Mouse (Mus musculus) limb, embryonic 15.5 days (tissue): Measurements from ENCODE around the gene Tspan11. TPM values are rescaled to one million over a fixed set of nuclear protein-coding genes. Genes with fewer than 3 reads are reported as not detected.

Source experiments
- ATAC-seq: fragments of 200-750 bp; cut with Nextera tagmentation; 2 replicates; pipeline ENCODE4 v1.8.0; 2017; ENCODE audit warnings: low read depth, moderate TSS enrichment; ENCODE audit not compliant: insufficient number of reproducible peaks, low FRiP score, low TSS enrichment
- H3K27ac ChIP-seq: fragments of 300-500 bp; sonication (generic); 2 replicates; pipeline ENCODE4 v1.5.1; 2015; ENCODE audit warnings: moderate library complexity, mild to moderate bottlenecking, inconsistent platforms
- H3K27me3 ChIP-seq: fragments of 300-500 bp; sonication (generic); 2 replicates; pipeline ENCODE4 v1.6.1; 2015; ENCODE audit warnings: inconsistent platforms
- H3K36me3 ChIP-seq: fragments of 300-500 bp; sonication (generic); 2 replicates; pipeline ENCODE4 v1.6.1; 2015; ENCODE audit warnings: inconsistent platforms
- H3K4me1 ChIP-seq: fragments of 300-500 bp; sonication (generic); 2 replicates; pipeline ENCODE4 v1.6.1; 2015; ENCODE audit warnings: inconsistent platforms
- H3K4me2 ChIP-seq: fragments of 300-500 bp; sonication (generic); 2 replicates; pipeline ENCODE4 v1.6.1; 2015; ENCODE audit warnings: mild to moderate bottlenecking, inconsistent platforms
- H3K4me3 ChIP-seq: fragments of 300-500 bp; sonication (generic); 2 replicates; pipeline ENCODE4 v1.5.1; 2015; ENCODE audit warnings: mild to moderate bottlenecking, inconsistent platforms
- H3K9ac ChIP-seq: fragments of 300-500 bp; sonication (generic); 2 replicates; pipeline ENCODE4 v1.6.1; 2015; ENCODE audit warnings: inconsistent platforms
- H3K9me3 ChIP-seq: fragments of 300-500 bp; sonication (generic); 2 replicates; pipeline ENCODE4 v1.6.1; 2016; ENCODE audit warnings: inconsistent platforms
- WGBS: fragments of 180-500 bp; shearing (Covaris S2); methylation state at CpG from one replicate; pipeline ENCODE4 v1.1.7; 2015; 5-methylcytosine and 5-hydroxymethylcytosine counted together
- polyA plus RNA-seq: library from polyadenylated mRNA; unstranded; fragments of >200 nt; fragmentation: Nextera tagmentation; extraction: Ambion mirVana; gene quantifications from 2 replicates; pipeline ENCODE4 v1.2.1, GENCODE M21; 2015

Tspan11 gene
- polyA plus RNA-seq, 1 experiment from 2014 or later, result 25.3 TPM

DNA sequence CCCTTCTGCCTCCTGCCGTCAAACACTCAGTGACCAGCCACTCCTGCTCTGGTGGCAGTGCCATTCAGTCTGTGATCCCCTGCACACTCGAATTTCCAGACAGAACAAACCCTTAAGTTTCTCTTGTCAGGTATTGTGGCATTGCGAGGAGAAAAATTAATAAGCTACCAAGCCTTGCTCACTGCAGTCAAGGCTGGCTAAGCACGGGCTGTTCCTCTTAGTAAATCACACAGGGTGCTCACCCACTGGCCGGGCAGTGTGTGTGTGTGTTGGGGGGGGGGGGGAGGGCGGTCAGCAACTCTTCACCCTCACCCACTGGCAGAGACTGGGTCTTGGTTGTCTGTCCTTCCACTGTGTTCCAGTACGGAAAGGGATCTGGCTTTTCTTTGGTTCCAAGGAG is 473 bp upstream of the Tspan11 start:
- ATAC-seq, result no peak
- Histone ChIP-seq H3K9ac (no peak overlapping the region), H3K36me3 (no peaks in the 10 kb centered on the region), H3K27me3 (no peaks in the 10 kb centered on the region), H3K4me1 (peaks cover 20% of the 10 kb centered on the region), H3K4me2 (peak overlapping the region; percentile 82), H3K9me3 (no peaks in the 10 kb centered on the region), H3K27ac (no peak overlapping the region), H3K4me3 (peak overlapping the region; percentile 55; the same call in 1 of the 2 replicates)
- 10% methylated on average over 7 of the region's 7 CpGs for WGBS

DNA sequence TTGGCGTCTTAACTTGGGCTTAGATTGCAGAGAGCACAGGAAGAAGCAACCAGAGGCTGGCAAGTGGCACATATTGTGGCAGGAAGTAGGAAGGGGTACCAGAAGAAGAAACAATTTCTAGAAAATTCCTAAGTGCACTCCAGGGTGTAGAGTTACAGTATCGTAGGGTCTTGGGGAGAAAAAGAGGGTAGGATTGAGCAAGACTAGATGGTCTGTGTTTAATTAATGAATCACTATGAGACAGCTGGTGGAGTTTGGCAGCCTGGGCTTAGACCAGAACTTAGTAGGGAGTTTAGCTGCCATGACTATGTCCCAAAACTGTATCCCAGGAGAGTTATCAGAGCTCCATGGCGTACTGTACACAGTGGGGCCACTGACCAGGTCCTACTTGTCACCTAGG is 1.2 kb downstream of the Tspan11 start:
- no peak for ATAC-seq
- H3K4me1 ChIP-seq, result peaks cover 20% of the 10 kb centered on the region
- H3K9ac ChIP-seq, result no peak overlapping the region
- H3K27me3 ChIP-seq, result no peaks in the 10 kb centered on the region
- 46% methylated on average over 3 of the region's 3 CpGs for WGBS
- peak overlapping the region; percentile 82 for H3K4me2 ChIP-seq
- no peaks in the 10 kb centered on the region for H3K9me3 ChIP-seq
- H3K36me3 ChIP-seq, result no peaks in the 10 kb centered on the region
- H3K27ac ChIP-seq, result peak overlapping the region; percentile 78; the same call in 1 of the 2 replicates
- peak overlapping the region; percentile 55 for H3K4me3 ChIP-seq

DNA sequence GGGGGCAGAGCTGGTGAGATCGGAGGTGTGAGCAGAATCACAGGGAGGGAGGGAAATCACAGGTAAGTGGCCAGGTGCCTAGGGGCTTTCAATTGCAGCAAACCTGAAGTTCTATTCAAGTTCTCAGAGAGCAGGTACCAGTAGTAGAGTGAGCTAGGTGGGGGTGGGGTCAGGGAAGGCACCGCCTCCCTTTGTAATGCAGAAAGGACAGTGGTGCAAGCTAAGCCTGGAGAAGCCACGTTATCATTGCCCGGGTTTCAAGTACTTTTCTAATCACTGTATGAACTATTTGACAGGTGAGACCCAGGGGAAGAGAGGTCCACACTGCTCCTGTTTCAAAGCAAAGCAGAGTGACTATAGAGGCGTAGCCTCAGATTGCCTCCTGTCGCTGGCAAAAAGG is 6.2 kb downstream of the Tspan11 start:
- no peak overlapping the region for H3K27ac ChIP-seq
- 47% methylated on average over 6 of the region's 6 CpGs for WGBS
- H3K4me1 ChIP-seq, result peaks cover 17% of the 10 kb centered on the region
- H3K36me3 ChIP-seq, result no peaks in the 10 kb centered on the region
- H3K9ac ChIP-seq, result no peak overlapping the region
- no peaks in the 10 kb centered on the region for H3K9me3 ChIP-seq
- no peak for ATAC-seq
- no peak overlapping the region for H3K4me2 ChIP-seq
- no peak overlapping the region for H3K4me3 ChIP-seq
- no peaks in the 10 kb centered on the region for H3K27me3 ChIP-seq

DNA sequence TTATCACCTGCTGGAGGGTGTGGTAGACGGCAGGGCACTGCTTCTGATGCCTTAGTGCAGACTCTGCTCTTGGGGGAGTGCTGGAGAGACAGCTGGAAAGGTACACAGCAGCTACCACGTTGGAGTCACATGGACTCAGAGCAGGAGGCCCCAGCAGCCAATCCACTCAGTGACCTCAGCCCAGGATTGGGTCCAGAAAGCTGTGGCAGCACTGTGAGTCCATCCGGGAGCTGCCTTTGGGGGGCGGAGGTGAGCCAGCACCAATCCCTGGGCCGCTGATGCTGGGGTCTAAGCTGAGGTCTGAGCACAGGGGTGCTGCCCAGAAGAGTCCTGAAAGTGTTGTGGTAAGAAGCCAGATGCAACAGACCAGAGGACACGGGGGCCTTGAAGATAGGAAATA is 7.6 kb downstream of the Tspan11 start:
- WGBS, result 35% methylated on average over 6 of the region's 6 CpGs
- Histone ChIP-seq H3K27ac (no peak overlapping the region), H3K9ac (no peak overlapping the region), H3K4me2 (no peak overlapping the region), H3K9me3 (no peaks in the 10 kb centered on the region), H3K27me3 (no peaks in the 10 kb centered on the region), H3K4me3 (no peak overlapping the region), H3K36me3 (no peaks in the 10 kb centered on the region), H3K4me1 (peaks cover 11% of the 10 kb centered on the region)
- no peak for ATAC-seq

DNA sequence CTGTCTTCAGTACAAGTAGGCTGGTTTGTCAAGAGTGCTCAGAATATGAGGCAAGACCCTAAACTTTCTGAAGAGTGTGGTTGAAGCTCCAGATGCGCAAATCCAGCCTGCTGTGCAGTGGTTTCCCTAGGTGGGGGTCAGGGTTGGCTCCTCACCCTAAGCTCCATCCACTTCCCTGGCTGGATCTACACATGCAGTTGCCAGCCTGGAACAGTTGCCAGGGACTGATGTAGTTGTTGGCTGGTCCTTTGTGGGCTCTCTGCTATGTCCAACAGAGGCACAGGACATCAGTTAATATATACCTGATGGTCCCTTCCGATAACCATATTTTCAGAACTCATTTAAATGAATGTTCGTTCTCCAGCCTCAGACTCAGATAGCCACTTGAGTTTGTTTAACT is 9.0 kb downstream of the Tspan11 start:
- ATAC-seq, result no peak
- Histone ChIP-seq H3K4me2 (no peak overlapping the region), H3K9me3 (no peaks in the 10 kb centered on the region), H3K36me3 (no peaks in the 10 kb centered on the region), H3K4me3 (no peak overlapping the region), H3K4me1 (peaks cover 11% of the 10 kb centered on the region), H3K27me3 (no peaks in the 10 kb centered on the region), H3K9ac (no peak overlapping the region), H3K27ac (no peak overlapping the region)
- WGBS, result 78% methylated on average over 3 of the region's 3 CpGs

DNA sequence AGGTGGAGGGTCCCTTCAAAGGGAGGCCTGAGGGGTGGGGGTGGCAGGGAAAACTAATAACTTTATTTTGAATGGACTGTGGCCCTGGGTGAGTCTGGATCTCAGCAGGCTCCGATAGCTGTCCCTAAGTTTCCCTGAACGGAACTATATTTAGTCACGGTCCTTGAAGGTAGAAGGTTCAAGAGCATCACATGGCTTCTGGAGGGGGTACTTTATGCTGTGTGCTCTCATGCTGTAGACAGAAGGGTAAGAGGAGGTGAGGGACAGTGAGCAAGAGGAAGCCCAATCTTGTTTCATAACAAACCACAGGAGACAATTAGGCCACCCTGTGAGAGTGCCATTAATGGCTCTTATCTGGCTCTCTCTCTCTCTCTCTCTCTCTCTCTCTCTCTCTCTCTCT is 10.0 kb downstream of the Tspan11 start:
- 92% methylated on average over 3 of the region's 3 CpGs for WGBS
- Histone ChIP-seq H3K4me1 (peaks cover 11% of the 10 kb centered on the region), H3K27ac (no peak overlapping the region), H3K4me2 (no peak overlapping the region), H3K4me3 (no peak overlapping the region), H3K9ac (no peak overlapping the region), H3K27me3 (no peaks in the 10 kb centered on the region), H3K9me3 (no peaks in the 10 kb centered on the region), H3K36me3 (no peaks in the 10 kb centered on the region)
- no peak for ATAC-seq

DNA sequence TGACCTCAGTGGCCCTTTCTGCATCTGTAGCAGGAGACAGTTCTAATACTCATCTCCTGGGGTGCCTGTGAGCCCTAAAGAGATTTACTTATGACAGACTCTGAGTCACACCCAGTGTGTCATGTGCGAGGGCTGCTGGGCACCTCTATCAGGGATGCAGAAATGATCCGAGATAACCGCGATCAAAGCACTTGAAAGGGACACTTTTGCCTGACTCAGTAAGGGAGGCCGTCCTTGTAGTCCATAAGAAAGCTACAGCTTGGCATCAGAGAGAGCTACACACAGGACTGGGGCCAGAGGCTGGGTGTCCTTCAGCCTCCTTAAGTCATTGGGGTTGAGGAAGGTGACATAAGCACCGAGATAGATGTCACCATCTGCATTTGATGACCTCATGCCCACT is 12.7 kb downstream of the Tspan11 start:
- H3K36me3 ChIP-seq, result no peaks in the 10 kb centered on the region
- H3K9me3 ChIP-seq, result no peaks in the 10 kb centered on the region
- H3K4me3 ChIP-seq, result no peak overlapping the region
- peaks cover 9% of the 10 kb centered on the region for H3K4me1 ChIP-seq
- H3K27me3 ChIP-seq, result no peaks in the 10 kb centered on the region
- no peak overlapping the region for H3K4me2 ChIP-seq
- no peak for ATAC-seq
- WGBS, result 87% methylated on average over 6 of the region's 6 CpGs
- no peak overlapping the region for H3K27ac ChIP-seq
- H3K9ac ChIP-seq, result no peak overlapping the region

DNA sequence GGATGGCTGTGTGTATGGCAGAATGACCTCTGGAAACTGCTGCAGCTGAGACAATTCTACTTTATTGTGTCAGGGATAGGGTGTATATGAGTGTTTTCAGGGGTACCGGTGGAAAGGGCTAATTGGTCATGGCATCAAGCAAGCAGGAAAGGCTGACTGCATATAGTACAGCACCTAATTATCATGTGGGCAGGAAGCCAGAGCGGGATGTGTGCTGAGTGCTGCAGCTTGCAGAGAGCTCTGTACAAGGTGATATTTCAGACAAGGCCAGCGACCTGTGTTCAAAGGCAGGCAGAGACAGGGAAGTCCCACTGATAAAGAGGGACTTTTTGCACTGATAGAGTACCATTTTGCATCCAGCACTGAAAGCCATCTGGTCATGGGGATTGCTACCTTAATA is 13.9 kb downstream of the Tspan11 start:
- H3K4me3 ChIP-seq, result no peak overlapping the region
- H3K36me3 ChIP-seq, result no peaks in the 10 kb centered on the region
- no peak overlapping the region for H3K27ac ChIP-seq
- no peak for ATAC-seq
- no peaks in the 10 kb centered on the region for H3K27me3 ChIP-seq
- H3K4me2 ChIP-seq, result no peak overlapping the region
- no peak overlapping the region for H3K9ac ChIP-seq
- 66% methylated on average over 3 of the region's 3 CpGs for WGBS
- H3K9me3 ChIP-seq, result no peaks in the 10 kb centered on the region
- H3K4me1 ChIP-seq, result peaks cover 3% of the 10 kb centered on the region; the same call in 1 of the 2 replicates

DNA sequence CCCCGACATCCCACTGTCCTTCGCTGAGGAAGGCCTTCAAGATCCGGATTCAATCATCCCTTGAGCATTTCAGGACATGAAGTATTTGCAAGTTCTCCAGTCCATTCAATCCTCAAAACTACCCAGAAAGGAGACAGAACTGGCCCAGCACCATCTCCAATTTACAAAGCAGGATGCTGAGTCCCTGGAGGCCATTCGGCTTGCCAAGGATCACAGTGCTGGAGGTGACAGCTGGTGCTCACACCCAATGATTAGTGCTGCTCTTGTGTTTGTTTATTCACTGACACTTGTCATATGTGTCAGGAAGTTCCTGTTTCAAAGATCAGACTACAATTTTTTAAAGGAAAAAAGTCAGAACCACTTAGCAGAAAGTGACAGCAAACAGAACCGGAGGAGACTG is 14.3 kb downstream of the Tspan11 start:
- Histone ChIP-seq H3K9ac (no peak overlapping the region), H3K9me3 (no peaks in the 10 kb centered on the region), H3K27me3 (no peaks in the 10 kb centered on the region), H3K27ac (no peak overlapping the region), H3K4me3 (no peak overlapping the region), H3K4me2 (no peak overlapping the region), H3K4me1 (no peaks in the 10 kb centered on the region), H3K36me3 (no peaks in the 10 kb centered on the region)
- 84% methylated on average over 5 of the region's 5 CpGs for WGBS
- ATAC-seq, result no peak

DNA sequence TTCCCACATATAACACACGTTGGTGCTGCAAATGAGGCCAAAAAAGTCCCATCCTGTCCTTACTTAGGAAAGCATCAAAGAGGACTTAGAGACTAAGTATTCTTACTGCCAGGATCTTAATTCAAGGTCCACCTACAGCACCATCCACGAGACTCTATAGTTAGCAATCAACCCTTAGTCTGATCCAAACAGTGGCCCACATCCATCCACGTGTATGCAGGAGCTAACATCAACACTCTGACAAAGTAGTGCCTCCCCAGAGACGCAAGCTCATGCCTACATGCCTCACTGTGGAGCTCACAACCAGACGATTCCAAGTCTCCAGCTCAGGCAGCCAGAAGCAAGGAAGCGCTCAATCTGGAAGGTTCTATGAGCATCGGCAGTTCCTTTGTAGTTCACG is 15.2 kb downstream of the Tspan11 start:
- Histone ChIP-seq H3K4me1 (no peaks in the 10 kb centered on the region), H3K9me3 (no peaks in the 10 kb centered on the region), H3K9ac (no peak overlapping the region), H3K36me3 (no peaks in the 10 kb centered on the region), H3K4me2 (no peak overlapping the region), H3K27ac (no peak overlapping the region), H3K4me3 (no peak overlapping the region), H3K27me3 (no peaks in the 10 kb centered on the region)
- no peak for ATAC-seq
- WGBS, result 85% methylated on average over 8 of the region's 8 CpGs

DNA sequence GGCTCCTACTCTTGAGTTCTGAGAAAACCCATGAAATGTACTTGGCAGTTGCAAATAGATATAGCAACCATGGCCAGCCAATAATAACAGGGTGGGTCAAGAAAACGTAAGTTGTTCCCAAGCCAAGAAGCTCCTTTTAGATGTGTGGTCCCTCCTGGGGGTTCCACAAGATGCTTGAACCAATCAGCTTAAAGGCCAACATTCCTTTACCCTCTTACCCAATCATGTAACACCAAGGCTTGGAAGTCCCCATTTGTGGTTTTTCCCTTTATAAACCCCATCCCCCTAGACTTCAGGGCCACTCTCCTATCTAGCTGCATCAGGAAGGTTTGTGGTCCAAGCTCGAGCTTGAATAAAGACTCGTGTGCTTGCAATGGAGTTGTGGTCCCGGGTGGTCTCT is 23.2 kb downstream of the Tspan11 start:
- 82% methylated on average over 4 of the region's 4 CpGs for WGBS
- peak; percentile 17; the same call in 1 of the 2 replicates for ATAC-seq
- Histone ChIP-seq H3K27ac (no peak overlapping the region), H3K4me1 (no peaks in the 10 kb centered on the region), H3K9me3 (no peaks in the 10 kb centered on the region), H3K36me3 (peaks cover 15% of the 10 kb centered on the region), H3K9ac (no peak overlapping the region), H3K27me3 (no peaks in the 10 kb centered on the region), H3K4me3 (no peak overlapping the region), H3K4me2 (no peak overlapping the region)

DNA sequence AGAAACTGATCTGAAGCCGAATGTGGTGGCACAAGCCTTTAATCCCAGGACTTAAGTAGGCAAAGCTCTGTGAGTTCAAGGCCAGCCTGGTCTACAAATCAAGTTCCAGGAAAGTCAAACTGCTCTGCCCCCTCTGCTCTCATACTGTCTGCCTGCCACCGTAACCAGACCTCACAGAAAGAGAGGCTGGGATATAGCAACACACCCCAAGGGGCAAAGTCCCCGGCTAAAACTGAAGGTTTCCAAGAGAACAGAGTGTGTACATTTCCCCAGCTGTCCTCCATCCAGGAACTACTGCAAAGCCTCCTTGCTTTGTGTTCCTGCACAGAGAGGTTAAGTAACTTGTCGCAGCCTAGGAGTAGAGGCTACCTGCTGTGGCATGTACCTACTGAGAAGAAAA is 24.3 kb downstream of the Tspan11 start:
- Histone ChIP-seq H3K36me3 (peaks cover 26% of the 10 kb centered on the region), H3K9ac (no peak overlapping the region), H3K27me3 (no peaks in the 10 kb centered on the region), H3K27ac (no peak overlapping the region), H3K4me2 (no peak overlapping the region), H3K9me3 (no peaks in the 10 kb centered on the region), H3K4me1 (no peaks in the 10 kb centered on the region), H3K4me3 (no peak overlapping the region)
- no peak for ATAC-seq
- WGBS, result 67% methylated on average over 4 of the region's 4 CpGs

DNA sequence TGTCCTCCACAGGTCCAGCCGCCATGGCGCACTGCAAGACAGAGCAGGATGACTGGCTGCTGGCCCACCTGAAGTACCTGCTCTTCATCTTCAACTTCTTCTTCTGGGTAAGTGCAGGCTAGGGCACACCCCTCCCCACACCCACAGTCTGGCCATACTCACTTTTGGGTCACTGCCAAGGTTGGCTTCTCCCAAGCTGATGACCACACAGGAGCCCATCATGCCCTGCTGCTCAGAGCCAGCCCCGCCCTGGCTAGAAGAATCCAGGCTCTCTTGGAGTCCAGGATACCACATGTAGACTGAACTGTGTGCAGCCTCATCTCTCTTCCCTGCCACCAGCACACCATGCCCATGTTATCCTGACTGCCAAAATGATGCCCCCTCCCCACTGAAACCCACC is 25.5 kb downstream of the Tspan11 start:
- H3K4me1 ChIP-seq, result no peaks in the 10 kb centered on the region
- 100% methylated on average over 3 of the region's 3 CpGs for WGBS
- H3K9me3 ChIP-seq, result no peaks in the 10 kb centered on the region
- H3K9ac ChIP-seq, result no peak overlapping the region
- no peak overlapping the region for H3K27ac ChIP-seq
- no peak overlapping the region for H3K4me2 ChIP-seq
- H3K27me3 ChIP-seq, result no peaks in the 10 kb centered on the region
- no peak overlapping the region for H3K4me3 ChIP-seq
- H3K36me3 ChIP-seq, result peaks cover 26% of the 10 kb centered on the region
- ATAC-seq, result no peak
